Comparison of ENCODE assay signal across 8 mouse cellular contexts in the genomic region with DNA sequence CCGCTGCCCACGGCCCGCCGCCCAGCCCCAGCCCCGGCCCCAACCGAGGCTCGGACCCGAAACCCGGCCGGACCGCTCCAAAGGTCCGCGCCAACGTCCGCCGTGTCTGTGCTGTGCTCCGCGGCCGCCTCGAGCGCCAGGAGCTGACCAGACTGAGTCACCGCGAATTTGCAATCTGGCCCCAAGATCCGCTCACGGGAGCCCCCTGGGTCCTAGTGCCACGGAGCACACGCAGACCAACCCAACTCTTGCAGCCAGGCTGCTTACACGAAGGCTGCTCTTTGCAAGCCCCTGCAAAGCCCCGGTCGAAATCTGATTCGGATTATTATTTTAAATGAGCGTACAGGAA. TPM values are rescaled to one million over a fixed set of nuclear protein-coding genes. Genes with fewer than 3 reads are reported as not detected.
A peak's percentile ranks its signal among the peaks of the same experiment; 100 is the strongest.
DNase-seq lines count a peak whose midpoint lies in the region; ATAC-seq lines count a peak whose summit lies in the region.

No protein-coding gene starts in this region.

- H3K4me1 ChIP-seq in intestine, embryonic 14.5 days (replicated peaks; ENCODE audit: control insufficient read depth, insufficient read depth, low read length): peaks cover 25% of the 10 kb centered on the region

- intact Hi-C loops in gastrocnemius, postnatal 14 days (cut with DNase I; ENCODE audit: low total_unique reads): no loop called here
- intact Hi-C loops in left cerebral cortex, postnatal 14 days (cut with DNase I): loop anchor here (5.0 kb wide), 1 partner anchor 36 kb away; a partner anchor contains a TSS

- DNase-seq in adipocyte (ENCODE audit: low spot score): peak; percentile 85
- peak; percentile 95 for DNase-seq in embryo, embryonic 10 days (ENCODE audit: low spot score)
- peak; percentile 88 for DNase-seq in gastrocnemius, postnatal 14 days
- peak; percentile 93 for DNase-seq in intestine, embryonic 14.5 days (ENCODE audit: low spot score)
- DNase-seq in left cerebral cortex, postnatal 14 days (ENCODE audit: low spot score in 2 of 2): peak; percentile 81 to 84
- peak; percentile 89 for DNase-seq in mesoderm, embryonic 11.5 days (ENCODE audit: low read depth, low spot score)
- peak; percentile 80 to 82 for DNase-seq in right cerebral cortex, postnatal 36 days (ENCODE audit: low spot score in 2 of 2)
- peak; percentile 90 for DNase-seq in yolk sac, embryonic 10.5 days (ENCODE audit: low spot score)

- H3K4me2 ChIP-seq in intestine, embryonic 14.5 days (ENCODE audit: low read length): peak overlapping the region; percentile 70

- peak overlapping the region; percentile 82 for H3K4me3 ChIP-seq in intestine, embryonic 14.5 days (ENCODE audit: low read depth, low read length)

- H3K9ac ChIP-seq in intestine, embryonic 14.5 days (ENCODE audit: low read length): peak overlapping the region; percentile 87

- ATAC-seq in intestine, embryonic 14.5 days (replicated peaks; ENCODE audit: low FRiP score, low TSS enrichment, low read depth): peak; percentile 90

- peaks cover 28% of the 10 kb centered on the region for H3K36me3 ChIP-seq in intestine, embryonic 14.5 days (ENCODE audit: control insufficient read depth, insufficient read depth, low read length)

- H3K9me3 ChIP-seq in intestine, embryonic 14.5 days (ENCODE audit: control insufficient read depth, low read length): no peaks in the 10 kb centered on the region

- WGBS in intestine, embryonic 14.5 days: under 1% methylated on average over 30 of the region's 32 CpGs

- H3K27ac ChIP-seq in intestine, embryonic 14.5 days (ENCODE audit: low read depth): peak overlapping the region; percentile 98

- no peaks in the 10 kb centered on the region for H3K27me3 ChIP-seq in intestine, embryonic 14.5 days (replicated peaks; ENCODE audit: control insufficient read depth, insufficient read depth, low read length)

RNA-seq across cellular contexts. Expression of a gene that starts 35.3 kb away (rescaled TPM):
- 10 to 100 TPM; 46.9 to 47.0 TPM for total RNA-seq in gastrocnemius, postnatal 14 days (2021)
- polyA plus RNA-seq in intestine, embryonic 14.5 days (2014; fragmentation: Nextera tagmentation; extraction: Ambion mirVana): 51.1 and 53.1 TPM in 2 replicates
- total RNA-seq in left cerebral cortex, postnatal 14 days (2021): 10 to 100 TPM; 63.0 to 70.3 TPM

Comparison
In these comparisons a context has a peak if more than half of its experiments do, and no peak if none do; other contexts are left out.
1. Peak in every context shown above with its lines: DNase-seq, ATAC-seq, H3K4me3 ChIP-seq and H3K27ac ChIP-seq.